ENCODE assay signal across 17 mouse cellular contexts in the genomic region with DNA sequence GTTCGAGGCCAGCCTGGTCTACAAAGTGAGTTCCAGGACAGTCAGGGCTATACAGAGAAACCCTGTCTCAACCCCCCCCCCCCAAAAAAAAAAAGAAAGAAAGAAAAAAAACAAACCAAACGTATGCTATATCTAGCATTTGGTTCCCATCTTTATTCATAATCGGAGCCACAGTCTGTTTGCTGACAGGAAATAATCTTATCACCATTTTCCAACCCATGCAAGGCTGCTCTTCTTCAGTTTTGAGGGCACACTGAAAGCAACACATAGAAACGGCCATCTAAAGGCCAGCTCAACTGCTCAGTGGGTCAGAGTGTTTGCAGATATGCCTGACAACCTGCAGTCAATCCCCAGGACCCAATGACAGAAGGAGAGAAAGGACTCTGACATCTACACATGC.
"Had no signal": no experiment of that assay in that cellular context is flagged by ENCODE, and none has a peak within 500 bp of the region (broad histone marks: within the 10 kb centered on the region; RNA-seq: fewer than 3 reads in every experiment).

No protein-coding gene starts in this region.

- H3K4me3 ChIP-seq: lung, embryonic 15.5 days; megakaryocyte, embryonic 14.5 days; midbrain, embryonic 10.5 days; midbrain, embryonic 12.5 days; midbrain, embryonic 15.5 days; neural tube, embryonic 12.5 days; stomach, embryonic 15.5 days had no signal

- H3K4me2 ChIP-seq: lung, embryonic 15.5 days; midbrain, embryonic 12.5 days; midbrain, embryonic 15.5 days; neural tube, embryonic 12.5 days; stomach, embryonic 15.5 days had no signal

- H3K27ac ChIP-seq: lung, embryonic 15.5 days; macrophage; midbrain, embryonic 10.5 days; midbrain, embryonic 12.5 days; midbrain, embryonic 15.5 days; neural tube, embryonic 12.5 days; stomach, embryonic 15.5 days; stomach, postnatal 0 days had no signal

- ATAC-seq: lung, postnatal 0 days; midbrain, embryonic 15.5 days had no signal

- DNase-seq: lung, adult 2 months; lung, postnatal 14 days; lung, postnatal 36 days; right cerebral cortex, postnatal 14 days; thymus, adult 2 months; thymus, postnatal 25 days; thymus, postnatal 4 days had no signal

- H3K27me3 ChIP-seq: lung, embryonic 15.5 days; midbrain, embryonic 12.5 days; midbrain, embryonic 15.5 days; neural tube, embryonic 12.5 days; stomach, embryonic 15.5 days had no signal

- H3K9me3 ChIP-seq: lung, embryonic 15.5 days; midbrain, embryonic 10.5 days; midbrain, embryonic 12.5 days; midbrain, embryonic 15.5 days; neural tube, embryonic 12.5 days; stomach, embryonic 15.5 days had no signal

- H3K36me3 ChIP-seq: lung, embryonic 15.5 days; midbrain, embryonic 10.5 days; midbrain, embryonic 12.5 days; midbrain, embryonic 15.5 days; neural tube, embryonic 12.5 days; stomach, embryonic 15.5 days had no signal

- H3K9ac ChIP-seq: lung, embryonic 15.5 days; midbrain, embryonic 12.5 days; midbrain, embryonic 15.5 days; neural tube, embryonic 12.5 days; stomach, embryonic 15.5 days had no signal
